Mouse (Mus musculus) mouse trophoblast stem cell (cell line): ENCODE measurements around the gene Ube4b.

ENCODE experiments used
- in situ Hi-C, 2 experiments: fragments of 300-500 bp; cut with MseI, MboI; formaldehyde crosslinking; loops; 2 replicates in 1 of 2; 3 replicates in 1 of 2; pipeline ENCODE4 v1.15.1; 2025

The Ube4b gene

DNA sequence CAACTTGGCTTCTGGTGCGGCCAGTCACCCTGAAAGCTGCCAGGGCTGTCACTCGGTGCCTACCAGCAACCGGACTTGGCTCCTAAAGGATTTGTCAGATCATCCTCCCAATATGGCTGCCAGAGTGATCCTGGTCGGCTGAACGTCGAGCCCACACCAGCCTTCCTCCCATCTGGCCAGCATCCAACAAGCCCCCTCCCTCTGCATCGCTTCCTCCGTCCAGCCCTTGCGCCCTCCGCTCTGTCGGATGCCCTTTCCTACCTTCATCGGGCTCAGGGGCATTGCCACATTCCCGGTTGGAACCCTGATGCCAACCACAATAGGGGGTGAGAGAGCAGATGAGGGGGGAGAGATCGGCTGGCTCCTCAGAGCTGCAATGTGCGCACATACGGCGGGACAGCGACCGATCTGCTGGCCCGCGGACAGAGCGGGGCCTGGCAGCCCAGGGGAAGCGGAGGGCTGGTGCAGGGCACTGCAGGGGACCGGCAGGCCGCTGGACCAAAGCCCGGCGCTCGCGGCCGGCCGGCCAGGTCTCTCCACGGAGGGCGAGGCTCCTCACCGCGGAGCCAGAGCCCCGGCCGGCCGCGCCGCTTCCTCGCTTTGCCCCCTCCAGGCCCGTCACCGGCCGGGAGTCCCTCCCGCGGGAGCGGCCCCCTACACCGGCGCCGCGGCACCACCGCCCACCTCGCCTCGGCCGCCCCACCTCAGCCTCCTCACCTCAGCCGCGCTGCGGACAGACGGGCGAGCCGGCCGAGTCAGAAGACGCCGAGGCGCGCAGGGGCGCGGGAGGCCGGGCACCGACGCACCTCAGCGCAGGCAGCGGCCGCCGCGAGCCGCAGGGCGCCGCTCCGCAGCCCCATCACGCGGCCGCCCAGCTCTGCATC, 119.6 kb downstream of the Ube4b start:
- in situ Hi-C loops = no loop called here

DNA sequence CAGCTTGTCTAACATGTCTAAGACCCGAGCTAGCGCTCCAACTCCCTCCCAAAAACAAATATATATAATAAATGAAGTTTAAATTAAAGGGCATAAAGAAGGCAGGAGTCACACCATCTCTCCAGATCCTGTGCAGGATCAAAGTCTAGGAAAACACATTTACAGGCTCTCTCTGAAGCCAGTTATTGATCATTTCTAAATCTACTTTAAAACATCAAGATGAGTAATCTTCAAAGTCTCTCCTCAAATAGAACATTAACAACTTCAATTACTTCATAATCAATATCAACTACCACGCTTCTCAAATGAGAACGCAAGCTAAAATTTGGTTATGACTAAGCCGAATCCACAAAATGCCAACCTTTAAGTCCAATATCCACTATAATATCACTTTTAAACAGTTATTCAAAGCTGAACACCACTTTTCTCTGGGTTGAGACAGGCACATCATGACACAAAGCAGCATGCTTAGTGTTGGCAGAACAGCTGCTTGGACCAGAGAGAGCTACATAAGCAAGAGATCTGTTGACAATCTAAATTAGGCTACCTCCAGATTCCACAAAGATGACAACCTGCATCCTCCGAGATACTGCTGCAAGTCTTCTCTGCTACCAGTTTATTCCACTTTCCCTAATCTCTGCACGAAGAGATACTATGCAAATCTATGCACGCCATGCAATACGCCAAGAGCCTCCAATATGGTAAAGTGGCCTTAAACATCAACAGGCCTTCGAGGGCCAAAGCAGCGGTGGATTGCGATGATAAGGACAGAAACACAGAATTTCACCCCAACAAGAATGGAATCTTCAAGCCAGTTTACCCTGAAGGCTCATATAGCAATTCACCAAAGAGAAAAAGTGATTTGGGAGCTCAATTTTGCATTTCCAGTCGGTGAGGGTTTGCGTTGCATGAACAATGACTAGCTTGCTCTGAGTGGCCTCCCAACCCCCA, 120.5 kb downstream of the Ube4b start:
- in situ Hi-C loops = no loop called here

DNA sequence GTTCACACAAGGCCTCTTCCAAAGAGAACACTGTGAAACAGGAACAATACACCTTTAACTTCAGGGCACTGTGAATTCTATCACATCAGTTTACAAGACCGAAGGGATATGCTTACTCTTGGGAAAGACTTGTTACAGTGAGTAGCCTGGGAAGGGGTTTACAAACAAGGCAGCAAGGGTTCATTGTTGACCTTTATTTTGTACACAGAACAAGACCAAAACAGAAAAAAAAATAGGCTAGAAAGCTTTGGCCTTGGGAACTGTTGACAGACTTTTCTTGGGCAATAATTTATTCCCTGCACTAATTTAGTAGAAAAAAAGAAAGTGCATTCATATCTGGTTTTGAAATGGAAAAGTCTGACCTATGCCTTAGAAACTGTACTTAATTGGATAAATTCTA, 122.1 kb downstream of the Ube4b start:
- in situ Hi-C loops = no loop called here

DNA sequence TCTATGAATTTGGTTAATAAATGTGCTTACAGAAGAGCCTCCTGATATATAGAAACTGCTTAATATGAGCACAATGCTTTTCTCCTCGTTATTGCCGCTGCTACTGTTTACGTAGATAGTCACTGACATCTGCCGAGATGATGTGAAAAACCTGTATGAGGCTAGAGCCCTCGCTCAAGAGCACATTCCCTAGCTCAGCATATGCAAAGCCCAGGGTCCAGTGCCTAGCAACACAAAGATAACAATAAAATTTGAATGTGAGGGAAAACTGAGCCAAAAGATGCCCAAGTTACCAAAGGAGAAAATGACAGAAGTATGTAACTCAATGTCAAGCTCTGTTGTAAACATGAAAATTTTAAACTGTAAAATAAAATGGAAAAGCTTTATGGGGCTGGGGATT, 123.0 kb downstream of the Ube4b start:
- in situ Hi-C loops = no loop called here

DNA sequence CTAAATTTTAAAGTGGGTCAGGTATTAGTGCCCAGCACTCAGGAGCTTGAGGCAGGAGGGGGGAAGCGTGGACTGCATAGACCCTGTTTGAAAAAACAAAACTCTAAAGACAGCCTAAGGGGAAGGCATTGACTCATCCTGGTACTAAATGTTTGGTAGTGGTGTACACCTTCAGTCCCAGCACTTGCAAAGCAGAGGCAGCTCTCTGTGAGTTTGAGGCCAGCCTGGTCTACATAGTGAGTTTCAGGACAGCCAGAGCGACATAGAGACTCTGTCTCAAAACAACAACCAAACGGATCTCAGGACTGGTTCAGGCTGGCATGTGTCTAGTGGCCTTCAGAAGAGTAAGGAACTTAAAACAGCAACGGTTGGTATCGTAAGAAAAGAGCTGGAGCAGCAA, 123.8 kb downstream of the Ube4b start:
- in situ Hi-C loops = no loop called here

DNA sequence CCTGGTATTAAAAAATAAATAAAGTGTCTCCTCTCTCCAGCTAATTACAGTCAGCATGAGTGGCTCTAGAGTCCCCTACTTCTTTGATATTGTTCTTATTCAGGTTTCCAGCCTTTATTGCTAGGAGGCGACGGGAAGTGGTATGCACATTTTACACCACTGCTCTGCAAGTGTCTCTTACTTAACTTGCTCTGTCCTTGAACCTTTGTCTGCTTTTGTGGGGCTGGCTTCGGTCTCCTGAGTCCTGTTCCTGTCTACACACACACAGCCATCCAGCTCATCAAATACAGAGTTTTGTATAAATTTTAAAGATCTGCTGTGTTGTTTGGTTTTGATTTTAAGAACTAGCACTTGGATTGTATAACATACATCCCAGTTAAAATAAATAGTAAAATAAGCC, 124.4 kb downstream of the Ube4b start:
- in situ Hi-C loops = no loop called here

DNA sequence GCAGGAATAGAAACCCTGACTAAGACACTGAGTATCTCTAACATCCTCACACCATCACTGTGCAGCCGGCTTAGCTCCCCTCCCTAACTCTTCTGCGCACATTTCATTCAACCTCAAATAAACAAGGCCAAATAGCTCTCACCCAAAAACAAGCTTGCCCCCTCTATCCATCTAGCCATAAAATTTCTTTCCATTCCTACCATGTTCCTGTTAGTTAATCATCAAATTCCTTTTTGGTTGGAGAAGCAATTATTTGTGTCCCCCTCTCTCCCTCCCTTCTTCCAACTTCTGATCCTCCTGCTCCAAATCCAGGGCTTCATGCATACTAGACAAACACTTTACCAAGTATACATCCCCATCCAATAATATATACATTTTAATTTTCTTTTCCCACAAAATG, 130.0 kb downstream of the Ube4b start:
- in situ Hi-C loops = no loop called here

DNA sequence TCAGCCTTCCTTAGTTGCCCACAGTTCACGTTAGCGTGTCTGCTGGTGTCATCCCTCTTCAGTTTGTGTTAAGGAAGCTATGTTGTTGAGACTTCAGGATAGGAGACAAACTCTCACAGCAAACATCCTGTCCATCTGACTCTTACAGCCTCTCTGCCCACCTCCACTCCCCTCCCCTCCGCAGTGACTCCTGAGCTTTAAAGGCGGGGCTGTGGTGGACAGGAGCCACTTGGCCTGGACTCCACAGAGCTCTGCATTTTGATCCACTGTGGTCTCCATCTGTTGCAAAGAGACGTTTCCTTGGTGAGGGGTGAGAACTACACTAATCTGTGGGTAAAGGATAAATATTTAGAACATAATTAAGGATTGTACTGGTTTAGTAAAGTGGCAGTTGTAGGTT, 133.6 kb downstream of the Ube4b start:
- in situ Hi-C loops = no loop called here

DNA sequence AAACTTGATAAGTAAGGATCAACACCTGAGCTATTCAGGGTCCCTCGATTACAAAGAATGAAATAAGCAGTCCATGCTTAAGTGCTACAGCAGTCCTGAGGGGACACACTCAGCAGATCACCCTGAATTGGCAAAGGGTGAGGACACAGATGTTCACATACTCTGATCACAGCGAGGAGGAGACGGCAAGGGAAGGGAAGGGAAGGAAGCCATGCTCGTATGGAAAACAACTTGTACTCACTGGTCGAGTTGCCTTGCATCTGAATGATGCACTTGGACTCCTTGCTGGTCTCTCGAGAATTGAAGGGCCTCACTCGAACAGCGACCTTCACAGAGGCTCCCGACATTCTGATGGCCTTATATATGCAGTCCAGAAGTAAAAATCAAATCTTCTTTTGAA, 135.5 kb downstream of the Ube4b start:
- in situ Hi-C loops = no loop called here

DNA sequence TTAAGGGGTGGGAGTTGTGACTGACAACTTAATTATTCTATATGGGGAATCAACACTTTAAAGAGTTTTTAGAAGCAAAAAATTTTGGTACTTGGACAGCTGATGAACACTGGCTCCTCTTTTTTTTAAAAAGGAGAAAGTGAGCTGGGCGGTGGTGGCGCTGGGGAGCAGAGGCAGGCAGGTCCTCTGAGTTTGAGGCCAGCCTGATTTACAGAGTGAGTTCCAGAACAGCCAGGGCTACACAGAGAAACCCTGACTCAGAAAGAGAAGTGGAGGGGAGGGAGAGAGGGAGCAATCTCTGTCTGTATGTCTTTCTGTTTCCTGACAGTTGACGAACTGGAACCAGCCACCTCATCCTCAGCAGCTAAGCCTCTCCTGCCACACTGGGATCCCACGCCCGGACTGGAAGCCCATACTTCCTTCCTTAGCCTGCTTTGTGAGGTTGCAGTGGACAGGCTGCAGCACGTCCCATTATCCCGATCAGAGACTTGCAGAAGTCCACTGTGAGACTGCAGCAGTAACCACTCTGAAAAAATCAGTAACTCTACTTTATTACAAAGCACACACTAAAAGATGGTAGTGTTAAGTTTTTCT, 136.3 kb downstream of the Ube4b start:
- in situ Hi-C loops = no loop called here

DNA sequence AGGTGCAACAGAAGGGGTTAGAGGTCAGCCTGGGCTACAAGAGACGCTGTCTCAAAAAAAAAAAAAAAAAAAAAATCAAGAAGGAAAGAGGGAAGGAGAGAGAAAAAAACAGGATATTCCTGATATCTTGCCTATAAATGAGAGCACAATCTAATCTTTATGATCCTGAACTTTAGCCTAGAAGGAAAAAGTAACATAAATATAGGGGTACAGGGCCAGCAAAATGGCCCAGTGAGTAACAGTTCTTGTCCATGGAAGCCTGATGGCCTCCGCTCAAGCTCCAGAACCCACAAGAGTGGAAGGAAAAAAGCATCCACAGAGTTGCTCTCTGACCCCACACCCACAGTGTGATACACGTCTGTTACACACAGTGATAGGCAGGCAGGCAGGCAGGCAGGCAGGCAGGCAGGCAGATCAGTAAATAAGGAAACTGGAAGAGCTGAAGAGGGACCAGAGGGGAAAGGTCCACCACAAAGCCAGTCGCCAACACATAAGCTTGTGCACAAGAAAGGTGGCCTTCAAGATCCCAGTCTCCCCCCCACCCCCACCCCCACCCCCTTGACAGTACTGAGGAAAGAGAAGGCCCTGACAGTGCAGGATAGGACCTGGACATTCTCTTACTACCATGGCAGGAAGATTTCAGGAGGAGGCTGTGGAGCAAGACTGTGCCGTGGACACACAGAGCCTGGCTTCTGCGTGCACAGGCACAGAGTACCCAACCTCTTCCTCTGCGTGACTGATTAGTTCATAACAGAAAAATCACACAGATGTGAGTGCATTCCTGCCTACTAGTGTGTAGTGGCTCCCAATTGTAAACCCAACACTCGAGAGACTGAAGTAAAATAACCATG, 140.0 kb downstream of the Ube4b start:
- in situ Hi-C loops = no loop called here

DNA sequence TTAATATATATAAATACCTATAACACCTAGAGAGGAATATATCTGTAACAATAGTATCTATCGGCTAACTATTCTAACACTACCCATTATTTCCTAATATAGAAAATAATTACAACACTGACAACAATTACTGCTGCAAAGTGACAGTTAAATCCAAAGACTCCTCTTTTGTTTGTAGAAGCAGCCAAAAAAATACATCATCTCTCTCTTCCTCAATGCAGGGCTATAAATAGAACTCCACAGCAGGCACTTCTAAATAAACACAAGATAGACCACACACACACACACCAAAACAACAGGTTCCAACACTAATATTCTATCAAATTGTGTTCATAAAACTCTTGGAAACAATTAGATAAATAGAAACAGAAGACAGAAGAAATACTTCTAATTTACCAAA, 140.9 kb downstream of the Ube4b start:
- in situ Hi-C loops = no loop called here

DNA sequence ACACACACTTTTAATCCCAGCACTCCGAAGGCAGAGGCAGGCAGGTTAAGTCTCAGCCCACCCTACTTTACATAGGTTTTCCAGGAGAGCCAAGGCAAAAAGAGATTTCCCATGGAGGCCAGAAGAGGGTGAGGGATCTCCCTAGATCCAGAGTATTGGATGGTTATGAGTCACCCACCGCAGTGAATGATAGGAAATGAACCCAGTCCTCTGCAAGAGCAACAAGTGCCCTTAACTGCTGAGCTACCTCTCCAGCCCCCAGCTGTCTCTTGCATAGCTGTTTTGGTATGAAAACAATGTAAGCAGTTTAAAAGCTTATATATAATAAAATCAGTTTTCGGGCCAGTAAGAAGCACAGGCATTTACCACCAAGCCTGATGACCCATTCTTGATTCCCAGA, 143.5 kb downstream of the Ube4b start:
- in situ Hi-C loops = no loop called here

DNA sequence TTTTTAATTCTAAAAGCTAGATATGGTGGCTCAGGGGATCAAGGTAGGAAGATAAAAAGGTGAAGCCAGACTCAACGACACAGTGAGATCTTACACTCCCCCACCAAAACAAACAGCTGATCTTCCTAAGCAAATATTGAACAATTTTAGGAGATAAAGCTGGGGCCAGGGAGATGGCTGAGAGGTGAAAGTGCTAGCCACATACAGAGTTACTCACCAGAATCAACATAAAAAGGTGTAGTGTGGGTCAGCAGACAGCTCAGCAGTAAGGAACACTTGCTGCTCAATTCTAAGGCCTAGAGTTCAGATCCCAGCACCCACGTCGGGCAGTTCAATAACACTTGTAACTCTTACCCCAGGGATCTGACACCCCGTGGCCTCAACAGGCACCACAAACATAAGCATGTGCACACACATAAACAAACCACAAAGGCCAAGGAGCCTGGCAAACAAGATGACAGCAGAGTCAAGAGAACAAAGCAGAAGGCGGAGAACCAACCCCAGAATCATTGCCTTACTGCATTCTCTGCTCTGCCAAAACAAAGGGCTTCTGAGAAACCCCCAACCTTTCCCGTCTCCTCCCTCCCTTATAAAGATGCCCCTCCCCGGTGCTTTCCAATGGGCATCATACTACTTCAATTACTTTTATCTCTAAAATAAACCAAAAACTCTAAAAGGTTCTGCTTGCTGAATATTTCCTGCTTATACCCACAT, 144.4 kb downstream of the Ube4b start:
- in situ Hi-C loops = no loop called here
